Mouse (Mus musculus): ENCODE results near the gene Tmem131l. TPM values are rescaled to one million over a fixed set of nuclear protein-coding genes. Genes with fewer than 3 reads are reported as not detected.

Gene Tmem131l
- polyA plus RNA-seq, 1 experiment = 9.8 TPM

DNA sequence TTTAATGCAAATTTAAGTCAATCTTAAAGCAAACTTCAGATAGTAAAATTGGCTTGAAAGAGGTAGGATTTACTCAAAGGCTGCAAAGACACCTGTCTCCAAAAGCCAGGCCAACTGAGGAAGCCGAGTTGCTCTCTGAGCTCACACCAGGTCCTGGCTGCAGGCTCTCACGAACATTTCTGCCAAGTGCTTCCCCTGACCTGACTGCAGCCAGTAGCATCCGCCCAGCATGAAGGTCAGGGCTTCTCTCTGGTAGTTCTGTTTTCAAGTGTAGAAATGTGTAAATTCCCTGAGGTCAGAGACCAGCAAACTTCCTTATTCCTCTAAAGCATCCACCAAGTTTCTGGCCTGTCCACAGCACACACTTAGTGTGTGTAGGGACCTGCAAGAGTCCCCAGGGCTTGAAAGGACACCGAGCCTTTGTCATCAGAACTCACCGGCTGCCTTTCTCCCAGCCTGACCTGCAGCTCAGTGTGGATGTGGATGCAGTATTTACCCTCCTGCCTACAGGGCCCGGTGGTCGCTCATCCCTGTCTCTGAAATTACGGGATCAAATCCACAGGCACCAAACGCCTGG, 44.6 kb downstream of the Tmem131l start:
- Histone ChIP-seq H3K27ac (ENCODE audit: insufficient read depth, low read depth, low read length) (no peak overlapping the region), H3K4me1 (ENCODE audit: control insufficient read depth, insufficient read depth, low read length) (0 out of 2 replicates have a peak, but pooled peaks cover 2% of the 10 kb centered on the region), H3K4me3 (ENCODE audit: insufficient read depth, low read depth, low read length) (no peak overlapping the region), H3K27me3 (replicated peaks; ENCODE audit: control insufficient read depth, insufficient read depth, low read length) (no peaks in the 10 kb centered on the region), H3K36me3 (ENCODE audit: control insufficient read depth, insufficient read depth, low read length) (no peaks in the 10 kb centered on the region)
- 58% methylated on average over 9 of the region's 9 CpGs for WGBS
- TF ChIP-seq POLR2A (IDR thresholded peaks at IDR 0.05; ENCODE audit: low read depth, low read length) (no peak), CTCF (conservative IDR thresholded peaks at IDR 0.05; ENCODE audit: insufficient read depth, insufficient read length, low read depth, low read length) (no peak)
- peak; percentile 21 for DNase-seq

GRCm38 (mm10) chr3:83994217-83994839, 45.6 kb downstream of the Tmem131l start:
- peak; percentile 28 for DNase-seq
- 31% methylated on average over 8 of the region's 8 CpGs for WGBS
- TF ChIP-seq POLR2A (IDR thresholded peaks at IDR 0.05; ENCODE audit: low read depth, low read length) (no peak), CTCF (conservative IDR thresholded peaks at IDR 0.05; ENCODE audit: insufficient read depth, insufficient read length, low read depth, low read length) (no peak)
- 0 out of 2 replicates have a peak, but pooled peaks cover 2% of the 10 kb centered on the region for H3K4me1 ChIP-seq (ENCODE audit: control insufficient read depth, insufficient read depth, low read length)
- no peak overlapping the region for H3K27ac ChIP-seq (ENCODE audit: insufficient read depth, low read depth, low read length)
- no peaks in the 10 kb centered on the region for H3K36me3 ChIP-seq (ENCODE audit: control insufficient read depth, insufficient read depth, low read length)
- H3K4me3 ChIP-seq (ENCODE audit: insufficient read depth, low read depth, low read length) = no peak overlapping the region
- no peaks in the 10 kb centered on the region for H3K27me3 ChIP-seq (replicated peaks; ENCODE audit: control insufficient read depth, insufficient read depth, low read length)

DNA sequence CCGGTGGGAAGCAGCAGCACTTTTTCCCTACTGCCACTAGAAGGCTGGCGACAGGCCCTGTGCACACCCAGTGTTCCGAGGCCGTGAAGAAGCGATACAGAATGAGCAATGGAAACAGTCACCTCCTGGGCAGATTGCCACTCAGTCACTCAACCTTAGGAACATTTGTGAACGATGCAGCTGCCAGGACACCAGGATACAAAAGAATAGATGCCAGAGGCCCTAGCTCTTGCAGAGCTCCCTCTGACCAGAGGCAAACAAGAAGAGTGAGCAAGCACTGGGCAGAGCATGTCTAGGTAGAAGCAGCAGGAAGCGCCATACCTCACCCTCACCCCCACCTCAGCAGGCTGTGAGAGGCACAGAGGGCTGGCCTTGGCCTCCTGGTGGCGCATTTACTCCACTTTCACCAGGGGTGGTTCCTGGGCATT, 46.9 kb downstream of the Tmem131l start:
- H3K27ac ChIP-seq (ENCODE audit: insufficient read depth, low read depth, low read length) = no peak overlapping the region
- peak; percentile 52 for DNase-seq
- 0 out of 2 replicates have a peak, but pooled peaks cover 2% of the 10 kb centered on the region for H3K4me1 ChIP-seq (ENCODE audit: control insufficient read depth, insufficient read depth, low read length)

GRCm38 (mm10) chr3:83991691-83992524, 48.1 kb downstream of the Tmem131l start:
- TF ChIP-seq CTCF (conservative IDR thresholded peaks at IDR 0.05; ENCODE audit: insufficient read depth, insufficient read length, low read depth, low read length) (no peak), POLR2A (IDR thresholded peaks at IDR 0.05; ENCODE audit: low read depth, low read length) (no peak)
- H3K4me1 ChIP-seq (ENCODE audit: control insufficient read depth, insufficient read depth, low read length) = 0 out of 2 replicates have a peak, but pooled peaks cover 2% of the 10 kb centered on the region
- no peak overlapping the region for H3K27ac ChIP-seq (ENCODE audit: insufficient read depth, low read depth, low read length)
- no peaks in the 10 kb centered on the region for H3K27me3 ChIP-seq (replicated peaks; ENCODE audit: control insufficient read depth, insufficient read depth, low read length)
- no peak overlapping the region for H3K4me3 ChIP-seq (ENCODE audit: insufficient read depth, low read depth, low read length)
- WGBS = 75% methylated on average over 8 of the region's 8 CpGs
- H3K36me3 ChIP-seq (ENCODE audit: control insufficient read depth, insufficient read depth, low read length) = no peaks in the 10 kb centered on the region
- DNase-seq = no peak

More for the DNA sequence above, 46.9 kb downstream of the Tmem131l start:
- H3K27me3 ChIP-seq (replicated peaks; ENCODE audit: control insufficient read depth, insufficient read depth, low read length) = no peaks in the 10 kb centered on the region
- no peak overlapping the region for H3K4me3 ChIP-seq (ENCODE audit: insufficient read depth, low read depth, low read length)
- TF ChIP-seq POLR2A (IDR thresholded peaks at IDR 0.05; ENCODE audit: low read depth, low read length) (no peak), CTCF (conservative IDR thresholded peaks at IDR 0.05; ENCODE audit: insufficient read depth, insufficient read length, low read depth, low read length) (peak; percentile 16; the same call in 1 of the 2 replicates)
- no peaks in the 10 kb centered on the region for H3K36me3 ChIP-seq (ENCODE audit: control insufficient read depth, insufficient read depth, low read length)
- 70% methylated on average over 8 of the region's 8 CpGs for WGBS

DNA sequence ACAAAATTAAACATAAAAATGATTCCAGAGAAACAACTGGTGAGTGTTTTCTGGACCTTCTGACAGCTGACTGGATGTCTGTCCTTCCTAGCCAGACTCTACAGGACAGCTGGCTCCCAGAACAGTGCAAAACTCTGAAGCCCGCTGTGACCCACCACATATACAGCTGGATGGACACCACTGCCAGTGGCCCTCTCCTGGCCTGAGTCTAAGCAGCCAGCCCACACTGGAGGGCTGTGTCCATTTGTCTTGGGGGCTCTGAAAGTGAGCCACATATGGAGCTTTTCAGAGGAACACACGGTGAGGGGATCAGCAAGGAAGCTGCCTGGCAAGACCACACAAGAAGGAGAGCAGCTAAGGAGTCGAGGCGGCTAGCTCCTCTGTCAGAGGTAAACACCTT, 51.8 kb downstream of the Tmem131l start:
- Histone ChIP-seq H3K27me3 (replicated peaks; ENCODE audit: control insufficient read depth, insufficient read depth, low read length) (no peaks in the 10 kb centered on the region), H3K4me1 (ENCODE audit: control insufficient read depth, insufficient read depth, low read length) (no peaks in the 10 kb centered on the region), H3K27ac (ENCODE audit: insufficient read depth, low read depth, low read length) (no peak overlapping the region), H3K4me3 (ENCODE audit: insufficient read depth, low read depth, low read length) (no peak overlapping the region), H3K36me3 (ENCODE audit: control insufficient read depth, insufficient read depth, low read length) (no peaks in the 10 kb centered on the region)
- TF ChIP-seq CTCF (conservative IDR thresholded peaks at IDR 0.05; ENCODE audit: insufficient read depth, insufficient read length, low read depth, low read length) = no peak
- no peak for TF ChIP-seq POLR2A (IDR thresholded peaks at IDR 0.05; ENCODE audit: low read depth, low read length)
- DNase-seq = no peak
- WGBS = 70% methylated on average over 4 of the region's 4 CpGs

DNA sequence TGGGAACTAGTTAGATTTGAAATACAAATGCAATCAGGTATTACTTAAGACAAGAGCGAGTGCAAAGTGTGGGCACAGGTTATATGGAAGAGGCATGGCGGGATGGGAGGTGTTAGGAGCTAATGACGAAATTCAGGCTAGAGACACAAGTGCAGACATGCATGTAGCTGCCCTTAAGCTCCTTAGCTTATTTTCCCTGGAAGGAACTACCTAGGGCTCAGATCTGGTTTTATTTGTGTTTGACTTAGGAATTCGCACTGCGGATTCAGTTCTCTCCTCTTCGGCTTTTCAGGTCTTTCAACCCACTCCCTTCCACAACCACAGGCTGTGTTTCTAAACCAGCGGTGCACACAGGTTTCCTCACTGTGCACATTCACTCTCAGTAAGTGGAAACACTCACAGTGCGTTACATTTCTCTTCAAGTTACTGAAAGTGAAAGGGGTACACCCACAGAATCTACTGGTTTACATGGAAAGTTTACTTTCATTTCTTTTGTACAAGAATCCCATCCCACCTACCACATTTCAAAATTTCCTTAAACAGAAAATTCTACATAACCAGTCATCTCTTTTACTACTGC, 52.4 kb downstream of the Tmem131l start:
- no peak overlapping the region for H3K27ac ChIP-seq (ENCODE audit: insufficient read depth, low read depth, low read length)
- H3K4me1 ChIP-seq (ENCODE audit: control insufficient read depth, insufficient read depth, low read length) = no peaks in the 10 kb centered on the region
- H3K4me3 ChIP-seq (ENCODE audit: insufficient read depth, low read depth, low read length) = no peak overlapping the region
- no peaks in the 10 kb centered on the region for H3K36me3 ChIP-seq (ENCODE audit: control insufficient read depth, insufficient read depth, low read length)
- DNase-seq = no peak
- H3K27me3 ChIP-seq (replicated peaks; ENCODE audit: control insufficient read depth, insufficient read depth, low read length) = no peaks in the 10 kb centered on the region
- TF ChIP-seq CTCF (conservative IDR thresholded peaks at IDR 0.05; ENCODE audit: insufficient read depth, insufficient read length, low read depth, low read length) (no peak), POLR2A (IDR thresholded peaks at IDR 0.05; ENCODE audit: low read depth, low read length) (no peak)
- 95% methylated on average over 8 of the region's 8 CpGs for WGBS
